Mouse (Mus musculus): Measurements from ENCODE around the gene Hist1h1d. TPM values are rescaled to one million over a fixed set of nuclear protein-coding genes. Genes with fewer than 3 reads are reported as not detected.

Hist1h1d gene
- polyA plus RNA-seq, 1 experiment = 0.89 TPM

GRCm38 (mm10) chr13:23581408-23582218 is 28.6 kb downstream of the Hist1h1d start, which contains the start of gene Hist1h4d:
Gene Hist1h4d, plus strand, starts transcription at chr13:23581598.
- TF ChIP-seq GATA1 (IDR thresholded peaks at IDR 0.05; ENCODE audit: low read length) = no peak

GRCm38 (mm10) chr13:23582219-23583056 is 29.4 kb downstream of the Hist1h1d start:
- no peak for TF ChIP-seq GATA1 (IDR thresholded peaks at IDR 0.05; ENCODE audit: low read length)

- no peak for TF ChIP-seq GATA1 (IDR thresholded peaks at IDR 0.05; ENCODE audit: low read length)
Measured at GRCm38 (mm10) chr13:23583387-23584068, 30.5 kb downstream of the Hist1h1d start.

GRCm38 (mm10) chr13:23584331-23584730 is 31.3 kb downstream of the Hist1h1d start:
- no peak for TF ChIP-seq GATA1 (IDR thresholded peaks at IDR 0.05; ENCODE audit: low read length)

- TF ChIP-seq GATA1 (IDR thresholded peaks at IDR 0.05; ENCODE audit: low read length) = no peak
Measured at GRCm38 (mm10) chr13:23585029-23585441, 32.0 kb downstream of the Hist1h1d start.

- TF ChIP-seq GATA1 (IDR thresholded peaks at IDR 0.05; ENCODE audit: low read length) = no peak
Measured at GRCm38 (mm10) chr13:23586099-23586939, 33.3 kb downstream of the Hist1h1d start.

- TF ChIP-seq GATA1 (IDR thresholded peaks at IDR 0.05; ENCODE audit: low read length) = no peak
Measured at GRCm38 (mm10) chr13:23586940-23587225, 33.8 kb downstream of the Hist1h1d start.

GRCm38 (mm10) chr13:23591206-23591605 is 38.1 kb downstream of the Hist1h1d start:
- TF ChIP-seq GATA1 (IDR thresholded peaks at IDR 0.05; ENCODE audit: low read length) = no peak

GRCm38 (mm10) chr13:23591886-23592285 is 38.8 kb downstream of the Hist1h1d start:
- peak; percentile 42 for TF ChIP-seq GATA1 (IDR thresholded peaks at IDR 0.05; ENCODE audit: low read length)

- TF ChIP-seq GATA1 (IDR thresholded peaks at IDR 0.05; ENCODE audit: low read length) = no peak
Measured at GRCm38 (mm10) chr13:23592614-23593013, 39.6 kb downstream of the Hist1h1d start.

- TF ChIP-seq GATA1 (IDR thresholded peaks at IDR 0.05; ENCODE audit: low read length) = no peak
Measured at GRCm38 (mm10) chr13:23593051-23593770, 40.1 kb downstream of the Hist1h1d start.

GRCm38 (mm10) chr13:23595185-23595584 is 42.1 kb downstream of the Hist1h1d start:
- TF ChIP-seq GATA1 (IDR thresholded peaks at IDR 0.05; ENCODE audit: low read length) = no peak

GRCm38 (mm10) chr13:23595622-23596372 is 42.7 kb downstream of the Hist1h1d start:
- peak; percentile 32 for TF ChIP-seq GATA1 (IDR thresholded peaks at IDR 0.05; ENCODE audit: low read length)

GRCm38 (mm10) chr13:23597957-23598356 is 44.9 kb downstream of the Hist1h1d start:
- TF ChIP-seq GATA1 (IDR thresholded peaks at IDR 0.05; ENCODE audit: low read length) = no peak

Measured in G1E-ER4 (cell line).